Mouse (Mus musculus) MEL (cell line): ENCODE measurements around the gene Hnrnpu.

Source experiments
- CHD2 ChIP-seq: IDR thresholded peaks from 2 replicates; pipeline ENCODE4 v1.6.1; 2011; ENCODE audit warnings: low read length, improper control_type of control experiment
- CTCF ChIP-seq, 3 experiments: IDR thresholded peaks in 2 of 3; conservative IDR thresholded peaks in 1 of 3; 2 replicates each; pipeline ENCODE4 v1.5.1; 2011 to 2012; ENCODE audit warnings: low read length in 3 of 3, low read depth in 2 of 3, mild to moderate bottlenecking in 2 of 3, improper control_type of control experiment in 1 of 3, inconsistent platforms in 1 of 3, mixed read lengths in 1 of 3, moderate library complexity in 1 of 3; ENCODE audit not compliant: control insufficient read depth in 1 of 3, insufficient read depth in 1 of 3, poor library complexity in 1 of 3, severe bottlenecking in 1 of 3
- ELF1 ChIP-seq: IDR thresholded peaks from 2 replicates; pipeline ENCODE4 v1.6.1; 2014; ENCODE audit warnings: low read depth, mild to moderate bottlenecking, inconsistent platforms, low read length, improper control_type of control experiment, moderate library complexity
- EP300 ChIP-seq, 2 experiments: IDR thresholded peaks; 2 replicates each; pipeline ENCODE4 v1.6.1; 2011; ENCODE audit warnings: improper control_type of control experiment in 2 of 2, low read length in 2 of 2, low read depth in 1 of 2, mild to moderate bottlenecking in 1 of 2
- HCFC1 ChIP-seq: IDR thresholded peaks from 2 replicates; pipeline ENCODE4 v1.6.1; 2012; ENCODE audit warnings: low read depth, mild to moderate bottlenecking, inconsistent platforms, low read length, improper control_type of control experiment, moderate library complexity
- POLR2A ChIP-seq, 2 experiments: IDR thresholded peaks; 2 replicates each; pipeline ENCODE4 v1.6.1; 2011 to 2012; ENCODE audit warnings: low read length in 2 of 2, mild to moderate bottlenecking in 2 of 2, control low read depth in 1 of 2, improper control_type of control experiment in 1 of 2, low read depth in 1 of 2, moderate library complexity in 1 of 2; ENCODE audit not compliant: control insufficient read depth in 1 of 2, insufficient read depth in 1 of 2, poor library complexity in 1 of 2
- ZC3H11A ChIP-seq: IDR thresholded peaks from 2 replicates; pipeline ENCODE4 v1.6.1; 2012; ENCODE audit warnings: low read depth, mild to moderate bottlenecking, inconsistent platforms, low read length, improper control_type of control experiment

GRCm38 (mm10) chr1:178309487-178309886 lies 28.1 kb downstream of the Hnrnpu start:
- no peak for TF ChIP-seq POLR2A (IDR thresholded peaks at IDR 0.05; ENCODE audit: control insufficient read depth in 1 of 2, insufficient read depth in 1 of 2, low read depth in 1 of 2, low read length in 2 of 2, poor library complexity in 1 of 2)
- TF ChIP-seq CHD2 = no peak
- TF ChIP-seq EP300 (IDR thresholded peaks at IDR 0.05; ENCODE audit: low read depth in 1 of 2, low read length in 2 of 2) = no peak
- no peak for TF ChIP-seq CTCF (IDR thresholded peaks at IDR 0.05 in 2 of 3, conservative IDR thresholded peaks at IDR 0.05 in 1 of 3; ENCODE audit: control insufficient read depth in 1 of 3, insufficient read depth in 1 of 3, low read depth in 2 of 3, low read length in 3 of 3, poor library complexity in 1 of 3, severe bottlenecking in 1 of 3)
- TF ChIP-seq ZC3H11A = no peak
- TF ChIP-seq ELF1 = no peak
- no peak for TF ChIP-seq HCFC1
